Mouse (Mus musculus) neural tube, embryonic 11.5 days (tissue): ENCODE results near the gene Tnrc6b. TPM values are rescaled to one million over a fixed set of nuclear protein-coding genes. Genes with fewer than 3 reads are reported as not detected.

Source experiments
- ATAC-seq: fragments of 200-750 bp; cut with Nextera tagmentation; 2 replicates; pipeline ENCODE4 v1.8.0; 2017; ENCODE audit warnings: moderate number of reproducible peaks, mild to moderate bottlenecking, moderate TSS enrichment, moderate library complexity; ENCODE audit not compliant: insufficient read depth, low FRiP score, low TSS enrichment
- DNase-seq: peaks from one replicate; pipeline ENCODE4 v3.0.0-alpha.2; 2015; ENCODE audit warnings: low spot score
- H3K27ac ChIP-seq: fragments of 300-500 bp; sonication (generic); 2 replicates; pipeline ENCODE4 v1.5.1; 2014; ENCODE audit warnings: low read depth, mild to moderate bottlenecking, low read length
- H3K27me3 ChIP-seq: fragments of 300-500 bp; sonication (generic); 2 replicates; pipeline ENCODE4 v1.6.1; 2014; ENCODE audit warnings: mild to moderate bottlenecking, low read length, mixed read lengths; ENCODE audit not compliant: control insufficient read depth, insufficient read depth
- H3K36me3 ChIP-seq: fragments of 300-500 bp; sonication (generic); 2 replicates; pipeline ENCODE4 v1.6.1; 2014; ENCODE audit warnings: mild to moderate bottlenecking, low read length, moderate library complexity, mixed read lengths; ENCODE audit not compliant: control insufficient read depth, insufficient read depth
- H3K4me1 ChIP-seq: fragments of 300-500 bp; sonication (generic); 2 replicates; pipeline ENCODE4 v1.6.1; 2014; ENCODE audit warnings: low read length, mixed read lengths; ENCODE audit not compliant: control insufficient read depth, insufficient read depth
- H3K4me2 ChIP-seq: fragments of 300-500 bp; sonication (generic); 2 replicates; pipeline ENCODE4 v1.6.1; 2014; ENCODE audit warnings: low read depth, mild to moderate bottlenecking, moderate library complexity
- H3K4me3 ChIP-seq: fragments of 300-500 bp; sonication (generic); 2 replicates; pipeline ENCODE4 v1.5.1; 2014; ENCODE audit warnings: low read depth, low read length
- H3K9ac ChIP-seq: fragments of 300-500 bp; sonication (generic); 2 replicates; pipeline ENCODE4 v1.6.1; 2014; ENCODE audit warnings: mild to moderate bottlenecking, low read length
- H3K9me3 ChIP-seq: fragments of 300-500 bp; sonication (generic); 2 replicates; pipeline ENCODE4 v1.6.1; 2016; ENCODE audit warnings: low read length; ENCODE audit not compliant: control insufficient read depth
- WGBS: fragments of 180-500 bp; shearing (Covaris S2); extraction: QIAGEN DNeasy Blood & Tissue Kit; methylation state at CpG from one replicate; pipeline ENCODE4 v1.1.7; 2014; 5-methylcytosine and 5-hydroxymethylcytosine counted together
- polyA plus RNA-seq: library from polyadenylated mRNA; unstranded; fragments of >200 nt; fragmentation: Nextera tagmentation; extraction: Ambion mirVana; gene quantifications from 2 replicates; pipeline ENCODE4 v1.2.1, GENCODE M21; 2014

Tnrc6b gene
- polyA plus RNA-seq, 1 experiment from 2014 or later = 16.1 TPM

- H3K4me2 ChIP-seq = no peak overlapping the region
- ATAC-seq (no peak), DNase-seq (no peak)
- no peak overlapping the region for H3K9ac ChIP-seq
- WGBS = 90% methylated on average over 5 of the region's 5 CpGs
- no peaks in the 10 kb centered on the region for H3K9me3 ChIP-seq
- H3K4me1 ChIP-seq = no peaks in the 10 kb centered on the region
- H3K36me3 ChIP-seq = no peaks in the 10 kb centered on the region
- no peak overlapping the region for H3K27ac ChIP-seq
- no peak overlapping the region for H3K4me3 ChIP-seq
- no peaks in the 10 kb centered on the region for H3K27me3 ChIP-seq
Measured at GRCm38 (mm10) chr15:80780154-80780751, 69.1 kb downstream of the Tnrc6b start.

- ATAC-seq (no peak), DNase-seq (no peak)
- Histone ChIP-seq H3K9ac (no peak overlapping the region), H3K27me3 (no peaks in the 10 kb centered on the region), H3K27ac (no peak overlapping the region), H3K36me3 (no peaks in the 10 kb centered on the region), H3K4me3 (no peak overlapping the region), H3K4me2 (no peak overlapping the region), H3K9me3 (no peaks in the 10 kb centered on the region), H3K4me1 (no peaks in the 10 kb centered on the region)
- WGBS = 93% methylated on average over 5 of the region's 5 CpGs
Measured at GRCm38 (mm10) chr15:80781218-80781806, 70.2 kb downstream of the Tnrc6b start.

- Histone ChIP-seq H3K9ac (no peak overlapping the region; the same call in 1 of the 2 replicates), H3K4me2 (no peak overlapping the region), H3K36me3 (no peaks in the 10 kb centered on the region), H3K4me3 (no peak overlapping the region), H3K4me1 (no peaks in the 10 kb centered on the region), H3K27ac (no peak overlapping the region), H3K9me3 (no peaks in the 10 kb centered on the region), H3K27me3 (no peaks in the 10 kb centered on the region)
- DNase-seq (no peak), ATAC-seq (no peak)
- 72% methylated on average over 7 of the region's 7 CpGs for WGBS
Measured at GRCm38 (mm10) chr15:80784553-80784971, 73.4 kb downstream of the Tnrc6b start.

GRCm38 (mm10) chr15:80785699-80786098, 74.6 kb downstream of the Tnrc6b start:
- Histone ChIP-seq H3K9me3 (no peaks in the 10 kb centered on the region), H3K36me3 (no peaks in the 10 kb centered on the region)
- ATAC-seq = no peak

GRCm38 (mm10) chr15:80787746-80788145, 76.6 kb downstream of the Tnrc6b start:
- H3K9ac ChIP-seq = no peak overlapping the region
- H3K27me3 ChIP-seq = no peaks in the 10 kb centered on the region
- H3K9me3 ChIP-seq = no peaks in the 10 kb centered on the region
- H3K4me2 ChIP-seq = no peak overlapping the region
- no peaks in the 10 kb centered on the region for H3K36me3 ChIP-seq
- ATAC-seq (no peak), DNase-seq (no peak)
- H3K4me1 ChIP-seq = no peaks in the 10 kb centered on the region
- H3K27ac ChIP-seq = no peak overlapping the region
- no peak overlapping the region for H3K4me3 ChIP-seq
- 91% methylated on average over 4 of the region's 4 CpGs for WGBS

More at GRCm38 (mm10) chr15:80785699-80786098, 74.6 kb downstream of the Tnrc6b start:
- no peak overlapping the region for H3K4me2 ChIP-seq
- no peaks in the 10 kb centered on the region for H3K27me3 ChIP-seq
- no peak overlapping the region for H3K4me3 ChIP-seq
- no peak for DNase-seq
- WGBS = 79% methylated on average over 1 of the region's 1 CpGs
- H3K4me1 ChIP-seq = no peaks in the 10 kb centered on the region
- H3K9ac ChIP-seq = no peak overlapping the region
- no peak overlapping the region for H3K27ac ChIP-seq

GRCm38 (mm10) chr15:80792556-80792955, 81.4 kb downstream of the Tnrc6b start:
- H3K4me1 ChIP-seq = peaks cover under 1% of the 10 kb centered on the region
- DNase-seq = no peak
- H3K4me2 ChIP-seq = no peak overlapping the region
- H3K9ac ChIP-seq = no peak overlapping the region
- H3K27me3 ChIP-seq = no peaks in the 10 kb centered on the region
- H3K9me3 ChIP-seq = no peaks in the 10 kb centered on the region
- H3K4me3 ChIP-seq = no peak overlapping the region
- H3K36me3 ChIP-seq = no peaks in the 10 kb centered on the region
- H3K27ac ChIP-seq = no peak overlapping the region
- WGBS = 90% methylated on average over 3 of the region's 3 CpGs
- no peak for ATAC-seq

GRCm38 (mm10) chr15:80795076-80795475, 84.0 kb downstream of the Tnrc6b start:
- no peak overlapping the region for H3K9ac ChIP-seq
- no peaks in the 10 kb centered on the region for H3K9me3 ChIP-seq
- no peak for DNase-seq
- no peak overlapping the region for H3K4me3 ChIP-seq
- ATAC-seq = no peak
- peaks cover 4% of the 10 kb centered on the region for H3K4me1 ChIP-seq
- WGBS = 91% methylated on average over 1 of the region's 1 CpGs
- H3K36me3 ChIP-seq = no peaks in the 10 kb centered on the region
- H3K4me2 ChIP-seq = no peak overlapping the region
- no peaks in the 10 kb centered on the region for H3K27me3 ChIP-seq
- no peak overlapping the region for H3K27ac ChIP-seq

GRCm38 (mm10) chr15:80797757-80798156, 86.6 kb downstream of the Tnrc6b start:
- Histone ChIP-seq H3K4me1 (peaks cover 13% of the 10 kb centered on the region), H3K27me3 (no peaks in the 10 kb centered on the region), H3K4me2 (peak overlapping the region; percentile 55), H3K36me3 (no peaks in the 10 kb centered on the region), H3K27ac (peak overlapping the region; percentile 60; the same call in 1 of the 2 replicates), H3K9me3 (no peaks in the 10 kb centered on the region), H3K4me3 (peak overlapping the region; percentile 60), H3K9ac (peak overlapping the region; percentile 60)
- 5% methylated on average over 6 of the region's 6 CpGs for WGBS
- ATAC-seq (peak; percentile 60), DNase-seq (peak; percentile 48)
